Mouse (Mus musculus): ENCODE measurements around the gene Oprl1.

The Oprl1 gene

GRCm38 (mm10) chr2:181764600-181764999, 49.8 kb downstream of the Oprl1 start:
- no peak for DNase-seq (ENCODE audit: low read depth, low spot score)

- DNase-seq (ENCODE audit: low read depth, low spot score), result no peak
These were observed 50.4 kb downstream of the Oprl1 start for GRCm38 (mm10) chr2:181765251-181765650.

- peak; percentile 67 for DNase-seq (ENCODE audit: low read depth, low spot score)
These were observed 52.1 kb downstream of the Oprl1 start for GRCm38 (mm10) chr2:181766672-181767557.

- DNase-seq (ENCODE audit: low read depth, low spot score), result no peak
These were observed 53.6 kb downstream of the Oprl1 start for GRCm38 (mm10) chr2:181768451-181768850.

GRCm38 (mm10) chr2:181769397-181769796, 54.6 kb downstream of the Oprl1 start:
- DNase-seq (ENCODE audit: low read depth, low spot score), result no peak

All from retina, adult 2 months (tissue).